In the genomic region with DNA sequence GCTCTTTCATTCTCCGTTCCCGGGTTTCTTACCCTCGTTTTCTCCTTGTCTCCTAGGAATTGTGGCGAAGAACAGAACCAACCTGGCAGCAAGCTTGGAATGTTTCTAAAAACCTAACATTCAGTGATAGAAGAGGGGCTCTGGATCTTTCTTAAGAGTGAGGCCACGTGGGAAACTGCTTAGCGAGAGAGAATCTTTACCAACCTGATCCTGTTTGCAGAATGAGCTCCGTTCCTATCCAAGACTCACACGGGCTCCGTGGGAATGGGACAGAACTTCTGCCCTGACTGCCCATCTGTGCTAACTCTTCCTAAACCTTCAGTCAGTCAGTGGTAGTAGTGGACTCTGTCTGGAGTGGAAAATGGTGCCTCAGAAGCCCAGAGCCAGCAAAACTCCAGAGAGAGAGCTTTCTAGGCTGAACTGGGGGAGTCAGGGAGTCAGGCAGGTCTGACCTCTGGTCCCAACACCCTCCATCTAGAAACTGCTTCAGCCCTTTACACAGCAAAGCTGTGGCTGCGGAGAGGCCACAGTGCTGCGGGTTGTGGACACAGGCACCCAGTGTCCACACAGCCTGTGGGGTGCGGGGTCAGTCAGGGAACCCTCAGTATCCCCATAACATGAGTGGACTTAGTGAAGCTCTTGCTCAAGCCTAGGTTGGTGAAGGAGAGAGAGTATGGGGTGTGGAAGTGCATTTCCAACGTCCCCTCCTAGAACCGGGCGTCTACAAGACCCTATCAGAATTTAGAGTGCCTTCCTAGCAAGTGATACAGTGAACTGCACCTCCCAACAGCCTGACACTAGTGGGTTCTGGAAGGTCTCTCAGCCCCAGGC, we compare ENCODE assay signal across 8 mouse cellular contexts. TPM values are rescaled to one million over a fixed set of nuclear protein-coding genes. Genes with fewer than 3 reads are reported as not detected.
A peak's percentile ranks its signal among the peaks of the same experiment; 100 is the strongest.
DNase-seq lines count a peak whose midpoint lies in the region; ATAC-seq and TF ChIP-seq lines count a peak whose summit lies in the region.

No protein-coding gene starts in this region.

- ATAC-seq in embryonic facial prominence, embryonic 11.5 days (replicated peaks; ENCODE audit: insufficient number of reproducible peaks, low FRiP score, low TSS enrichment, low read depth): no peak
- ATAC-seq in hindbrain, embryonic 15.5 days (ENCODE audit: low FRiP score, low read depth): no peak
- peak; percentile 12; the same call in 1 of the 2 replicates for ATAC-seq in midbrain, postnatal 0 days (ENCODE audit: low FRiP score)

- H3K4me2 ChIP-seq in embryonic facial prominence, embryonic 11.5 days (ENCODE audit: low read depth, low read length): peak overlapping the region; percentile 65
- H3K4me2 ChIP-seq in hindbrain, embryonic 15.5 days: peak overlapping the region; percentile 89
- peak overlapping the region; percentile 66 for H3K4me2 ChIP-seq in midbrain, postnatal 0 days (ENCODE audit: low read depth, low read length, poor library complexity, severe bottlenecking)

- H3K36me3 ChIP-seq in embryonic facial prominence, embryonic 11.5 days (replicated peaks; ENCODE audit: control insufficient read depth, insufficient read depth, low read depth, low read length): no peaks in the 10 kb centered on the region
- H3K36me3 ChIP-seq in hindbrain, embryonic 15.5 days: no peaks in the 10 kb centered on the region
- H3K36me3 ChIP-seq in midbrain, postnatal 0 days (ENCODE audit: insufficient read depth, low read length): no peaks in the 10 kb centered on the region

- no peaks in the 10 kb centered on the region for H3K27me3 ChIP-seq in embryonic facial prominence, embryonic 11.5 days (ENCODE audit: control insufficient read depth, insufficient read depth, low read length)
- no peaks in the 10 kb centered on the region for H3K27me3 ChIP-seq in hindbrain, embryonic 15.5 days
- peaks cover 7% of the 10 kb centered on the region; the same call in 1 of the 2 replicates for H3K27me3 ChIP-seq in midbrain, postnatal 0 days (ENCODE audit: insufficient read depth, low read length)

- DNase-seq in left cerebral cortex, adult 2 months (ENCODE audit: extremely low spot score in 1 of 2, low spot score in 2 of 2): no peak
- no peak for DNase-seq in left cerebral cortex, adult 18-20 months (ENCODE audit: low spot score in 2 of 2)
- no peak for DNase-seq in embryonic facial prominence, embryonic 11.5 days (ENCODE audit: low spot score)
- no peak for DNase-seq in midbrain, postnatal 0 days (ENCODE audit: low spot score)
- DNase-seq in right cerebral cortex, adult 2 months (ENCODE audit: low spot score in 2 of 2): no peak
- DNase-seq in left cerebral cortex, adult 9 months (ENCODE audit: low spot score in 2 of 2): no peak
- DNase-seq in cerebellum, adult 8-10 months: no peak

- peaks cover 24% of the 10 kb centered on the region for H3K4me1 ChIP-seq in embryonic facial prominence, embryonic 11.5 days (ENCODE audit: control insufficient read depth, insufficient read depth, low read length)
- H3K4me1 ChIP-seq in hindbrain, embryonic 15.5 days (replicated peaks): peaks cover 48% of the 10 kb centered on the region
- peaks cover 22% of the 10 kb centered on the region for H3K4me1 ChIP-seq in midbrain, postnatal 0 days (ENCODE audit: insufficient read depth, low read length)

- H3K9me3 ChIP-seq in embryonic facial prominence, embryonic 11.5 days (replicated peaks; ENCODE audit: control insufficient read depth, low read length): no peaks in the 10 kb centered on the region
- H3K9me3 ChIP-seq in hindbrain, embryonic 15.5 days: no peaks in the 10 kb centered on the region
- no peaks in the 10 kb centered on the region for H3K9me3 ChIP-seq in midbrain, postnatal 0 days (ENCODE audit: low read length)

- intact Hi-C loops in left cerebral cortex, adult 2 months (cut with DNase I): loop anchor here (2.0 to 10.0 kb wide), 5 partner anchors 43 to 291 kb away; no protein-coding TSS in a partner anchor

- no peak for TF ChIP-seq CTCF in left cerebral cortex, adult 2 months (IDR thresholded peaks at IDR 0.05)
- no peak for TF ChIP-seq CTCF in midbrain, postnatal 0 days (IDR thresholded peaks at IDR 0.05)

- H3K9ac ChIP-seq in embryonic facial prominence, embryonic 11.5 days (replicated peaks; ENCODE audit: low read length): peak overlapping the region; percentile 60
- peak overlapping the region; percentile 50 for H3K9ac ChIP-seq in hindbrain, embryonic 15.5 days
- peak overlapping the region; percentile 61 for H3K9ac ChIP-seq in midbrain, postnatal 0 days (replicated peaks; ENCODE audit: low read length, poor library complexity, severe bottlenecking)

- H3K27ac ChIP-seq in left cerebral cortex, adult 2 months: peak overlapping the region; percentile 41
- H3K27ac ChIP-seq in embryonic facial prominence, embryonic 11.5 days (replicated peaks; ENCODE audit: low read depth, low read length): peak overlapping the region; percentile 79
- peak overlapping the region; percentile 92 for H3K27ac ChIP-seq in hindbrain, embryonic 15.5 days (replicated peaks)
- H3K27ac ChIP-seq in midbrain, postnatal 0 days (ENCODE audit: low read depth, low read length): peak overlapping the region; percentile 88

- WGBS in embryonic facial prominence, embryonic 11.5 days: 23% methylated on average over 15 of the region's 15 CpGs
- WGBS in hindbrain, embryonic 15.5 days: 24% methylated on average over 15 of the region's 15 CpGs
- 25% methylated on average over 15 of the region's 15 CpGs for WGBS in midbrain, postnatal 0 days

- H3K4me3 ChIP-seq in left cerebral cortex, adult 2 months: peak overlapping the region; percentile 78
- H3K4me3 ChIP-seq in embryonic facial prominence, embryonic 11.5 days (ENCODE audit: low read depth, low read length): peak overlapping the region; percentile 34
- H3K4me3 ChIP-seq in hindbrain, embryonic 15.5 days: peak overlapping the region; percentile 52
- peak overlapping the region; percentile 41 for H3K4me3 ChIP-seq in midbrain, postnatal 0 days (ENCODE audit: low read depth, low read length)

RNA-seq across cellular contexts. Expression of a gene that starts 42.6 kb away (rescaled TPM):
- 1,000 to 10,000 TPM; 1,100 to 1,129 TPM for total RNA-seq in left cerebral cortex, adult 2 months (2021)
- 1,000 to 10,000 TPM; 1,195 to 1,258 TPM for total RNA-seq in left cerebral cortex, adult 18-20 months (2021)
- polyA plus RNA-seq in embryonic facial prominence, embryonic 11.5 days (2014; fragmentation: Nextera tagmentation; extraction: Ambion mirVana): 3,237 and 3,434 TPM in 2 replicates
- polyA plus RNA-seq in hindbrain, embryonic 15.5 days (2015; fragmentation: Nextera tagmentation; extraction: Ambion mirVana): 3,943 and 4,131 TPM in 2 replicates
- 2,534 and 2,842 TPM in 2 replicates for total RNA-seq in midbrain, postnatal 0 days (2014; rRNA removed)
- polyA plus RNA-seq in midbrain, postnatal 0 days (2015; fragmentation: Nextera tagmentation; extraction: Ambion mirVana): 3,992 and 4,056 TPM in 2 replicates

RNA-seq across cellular contexts. Expression of a gene that starts 55.6 kb away (rescaled TPM):
- total RNA-seq in left cerebral cortex, adult 2 months (2021): under 1 TPM in 1 of 2 experiments, not detected in 1; 0.25 TPM
- not detected for total RNA-seq in left cerebral cortex, adult 18-20 months (2021)
- polyA plus RNA-seq in embryonic facial prominence, embryonic 11.5 days (2014; fragmentation: Nextera tagmentation; extraction: Ambion mirVana): 0.20 and 0.28 TPM in 2 replicates
- 0.88 and 1.6 TPM in 2 replicates for polyA plus RNA-seq in hindbrain, embryonic 15.5 days (2015; fragmentation: Nextera tagmentation; extraction: Ambion mirVana)
- total RNA-seq in midbrain, postnatal 0 days (2014; rRNA removed): 0.71 TPM in 1 of 2 replicates, not detected in the other
- 0.71 and 1.5 TPM in 2 replicates for polyA plus RNA-seq in midbrain, postnatal 0 days (2015; fragmentation: Nextera tagmentation; extraction: Ambion mirVana)

Comparison
In these comparisons a context has a peak if more than half of its experiments do, and no peak if none do; other contexts are left out.
1. H3K27ac ChIP-seq: peak in every context shown above with its lines; median percentile 92 in hindbrain, embryonic 15.5 days; 88 in midbrain, postnatal 0 days; 79 in embryonic facial prominence, embryonic 11.5 days; 41 in left cerebral cortex, adult 2 months.